Mouse (Mus musculus) splenic B cell, adult 2 months (primary cell): ENCODE results near the gene Itgb1bp1.

ENCODE experiments used
- DNase-seq: peaks from one replicate; pipeline ENCODE4 v3.0.0-alpha.2; 2011; ENCODE audit warnings: low read depth, low spot score
- H3K27me3 ChIP-seq: 2 replicates; pipeline ENCODE4 v1.6.1; 2012; ENCODE audit warnings: mild to moderate bottlenecking, low read length, moderate library complexity, mixed read lengths; ENCODE audit not compliant: control insufficient read depth, poor library complexity, insufficient read depth, severe bottlenecking
- H3K36me3 ChIP-seq: 2 replicates; pipeline ENCODE4 v1.6.1; 2012; ENCODE audit warnings: mild to moderate bottlenecking, low read length, moderate library complexity, mixed read lengths; ENCODE audit not compliant: control insufficient read depth, poor library complexity, insufficient read depth, severe bottlenecking

Itgb1bp1 gene

GRCm38 (mm10) chr12:21286243-21286622 lies at the start of gene Itgb1bp1:
Itgb1bp1 (minus strand) TSS chr12:21286284.
- DNase-seq = peak; percentile 97
- H3K36me3 ChIP-seq = no peaks in the 10 kb centered on the region
- no peaks in the 10 kb centered on the region for H3K27me3 ChIP-seq

- Histone ChIP-seq H3K27me3 (no peaks in the 10 kb centered on the region), H3K36me3 (peaks cover 11% of the 10 kb centered on the region)
- peak; percentile 91 for DNase-seq
Observed at GRCm38 (mm10) chr12:21335869-21336268, 49.8 kb upstream of the Itgb1bp1 start.

GRCm38 (mm10) chr12:21333766-21334165 lies 47.7 kb upstream of the Itgb1bp1 start:
- Histone ChIP-seq H3K27me3 (no peaks in the 10 kb centered on the region), H3K36me3 (peaks cover 11% of the 10 kb centered on the region)
- DNase-seq = no peak

GRCm38 (mm10) chr12:21333021-21333420 lies 46.9 kb upstream of the Itgb1bp1 start:
- Histone ChIP-seq H3K27me3 (no peaks in the 10 kb centered on the region), H3K36me3 (peaks cover 12% of the 10 kb centered on the region)
- no peak for DNase-seq

- Histone ChIP-seq H3K36me3 (peaks cover 11% of the 10 kb centered on the region), H3K27me3 (no peaks in the 10 kb centered on the region)
- no peak for DNase-seq
Observed at GRCm38 (mm10) chr12:21331711-21332110, 45.6 kb upstream of the Itgb1bp1 start.

DNA sequence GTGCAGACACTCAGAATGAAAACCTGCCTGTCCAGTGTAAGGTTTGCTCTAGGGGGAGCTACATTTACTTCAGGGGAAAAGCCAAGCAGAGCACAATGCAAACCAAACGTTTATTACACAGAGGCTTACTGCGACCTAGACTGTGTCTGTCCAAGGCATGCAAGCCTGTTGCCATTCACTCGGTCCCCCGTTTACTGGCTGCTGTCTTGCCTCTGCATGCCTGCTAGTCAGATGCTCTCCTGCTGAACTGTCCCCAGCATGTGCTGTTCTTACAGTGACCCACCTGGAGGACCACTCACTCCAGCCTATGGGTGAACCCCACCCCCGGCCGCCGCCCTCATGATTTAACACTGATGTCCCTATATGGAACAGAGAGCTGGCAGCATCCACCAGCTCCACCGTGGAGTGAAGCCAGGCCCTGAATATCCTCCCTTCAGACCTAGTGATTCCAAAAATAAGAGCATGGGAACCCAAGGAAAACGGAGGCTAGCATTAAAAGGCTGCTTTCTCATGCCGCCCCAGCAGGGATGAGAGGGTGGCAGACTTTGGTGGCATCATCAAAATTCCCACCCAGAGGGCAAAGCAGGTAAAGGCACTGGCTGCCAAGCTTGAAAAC lies 45.0 kb upstream of the Itgb1bp1 start:
- Histone ChIP-seq H3K27me3 (no peaks in the 10 kb centered on the region), H3K36me3 (peaks cover 8% of the 10 kb centered on the region)
- DNase-seq = no peak

GRCm38 (mm10) chr12:21329661-21330400 lies 43.7 kb upstream of the Itgb1bp1 start:
- DNase-seq = no peak
- peaks cover 8% of the 10 kb centered on the region for H3K36me3 ChIP-seq

DNA sequence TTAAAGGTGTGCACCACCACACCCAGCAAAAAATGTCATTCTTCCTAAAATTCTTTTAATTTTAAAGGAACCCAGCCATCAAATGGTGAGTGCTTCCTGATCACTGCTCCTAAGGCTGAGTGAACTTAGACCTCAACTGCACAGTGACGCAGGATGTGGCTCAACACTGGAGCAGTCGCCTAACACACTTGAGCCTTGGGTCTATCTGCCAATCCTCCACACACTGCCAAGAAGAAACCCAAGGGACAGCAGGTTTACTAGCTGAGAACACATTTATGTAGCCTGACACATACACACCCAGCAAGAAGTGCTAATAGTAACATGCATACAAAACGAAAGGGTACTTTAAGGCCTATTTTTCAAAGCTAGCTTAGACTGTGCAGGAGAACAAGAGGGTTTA lies 40.2 kb upstream of the Itgb1bp1 start:
- H3K36me3 ChIP-seq = peaks cover 9% of the 10 kb centered on the region
- no peaks in the 10 kb centered on the region for H3K27me3 ChIP-seq
- no peak for DNase-seq

More at GRCm38 (mm10) chr12:21329661-21330400, 43.7 kb upstream of the Itgb1bp1 start:
- H3K27me3 ChIP-seq = no peaks in the 10 kb centered on the region

GRCm38 (mm10) chr12:21325266-21325665 lies 39.2 kb upstream of the Itgb1bp1 start:
- no peaks in the 10 kb centered on the region for H3K27me3 ChIP-seq
- no peak for DNase-seq
- H3K36me3 ChIP-seq = peaks cover 9% of the 10 kb centered on the region

DNA sequence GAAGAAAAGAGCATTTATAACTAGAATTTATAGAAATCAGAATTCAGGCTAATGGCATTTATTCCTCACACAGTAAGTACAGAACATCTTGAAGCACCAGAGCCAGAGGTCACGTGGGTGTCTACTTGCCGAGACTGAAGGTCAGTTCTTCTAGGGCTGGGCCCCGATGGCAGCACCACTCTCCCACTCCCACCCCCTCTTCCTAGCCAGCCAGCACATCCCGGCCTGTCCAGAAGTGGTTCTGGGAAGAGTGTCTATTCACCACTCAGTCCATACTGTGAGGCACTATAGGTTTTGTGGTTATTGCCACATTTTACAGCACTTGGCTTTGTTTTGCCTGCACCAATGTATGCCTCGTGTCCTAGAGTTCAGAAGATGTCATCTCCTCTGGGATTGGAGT lies 38.0 kb upstream of the Itgb1bp1 start:
- no peak for DNase-seq
- no peaks in the 10 kb centered on the region for H3K27me3 ChIP-seq
- H3K36me3 ChIP-seq = peaks cover 11% of the 10 kb centered on the region

- H3K36me3 ChIP-seq = peaks cover 11% of the 10 kb centered on the region
- no peaks in the 10 kb centered on the region for H3K27me3 ChIP-seq
- no peak for DNase-seq
Observed at GRCm38 (mm10) chr12:21322856-21323255, 36.8 kb upstream of the Itgb1bp1 start.

GRCm38 (mm10) chr12:21322296-21322695 lies 36.2 kb upstream of the Itgb1bp1 start:
- no peak for DNase-seq
- Histone ChIP-seq H3K36me3 (peaks cover 11% of the 10 kb centered on the region), H3K27me3 (no peaks in the 10 kb centered on the region)

GRCm38 (mm10) chr12:21321170-21321569 lies 35.1 kb upstream of the Itgb1bp1 start:
- no peaks in the 10 kb centered on the region for H3K27me3 ChIP-seq
- no peak for DNase-seq
- H3K36me3 ChIP-seq = peaks cover 11% of the 10 kb centered on the region

GRCm38 (mm10) chr12:21320317-21320716 lies 34.2 kb upstream of the Itgb1bp1 start:
- no peak for DNase-seq
- Histone ChIP-seq H3K36me3 (peaks cover 11% of the 10 kb centered on the region), H3K27me3 (no peaks in the 10 kb centered on the region)

- DNase-seq = peak; percentile 88
- H3K27me3 ChIP-seq = no peaks in the 10 kb centered on the region
- peaks cover 14% of the 10 kb centered on the region for H3K36me3 ChIP-seq
Observed at GRCm38 (mm10) chr12:21318143-21318895, 32.2 kb upstream of the Itgb1bp1 start.
